Mouse (Mus musculus): ENCODE measurements around the gene Cdc25b. TPM values are rescaled to one million over a fixed set of nuclear protein-coding genes. Genes with fewer than 3 reads are reported as not detected.

The Cdc25b gene
- total and polyA plus RNA-seq, 3 experiments: 12.6 to 34.5 TPM; not detected in 1

DNA sequence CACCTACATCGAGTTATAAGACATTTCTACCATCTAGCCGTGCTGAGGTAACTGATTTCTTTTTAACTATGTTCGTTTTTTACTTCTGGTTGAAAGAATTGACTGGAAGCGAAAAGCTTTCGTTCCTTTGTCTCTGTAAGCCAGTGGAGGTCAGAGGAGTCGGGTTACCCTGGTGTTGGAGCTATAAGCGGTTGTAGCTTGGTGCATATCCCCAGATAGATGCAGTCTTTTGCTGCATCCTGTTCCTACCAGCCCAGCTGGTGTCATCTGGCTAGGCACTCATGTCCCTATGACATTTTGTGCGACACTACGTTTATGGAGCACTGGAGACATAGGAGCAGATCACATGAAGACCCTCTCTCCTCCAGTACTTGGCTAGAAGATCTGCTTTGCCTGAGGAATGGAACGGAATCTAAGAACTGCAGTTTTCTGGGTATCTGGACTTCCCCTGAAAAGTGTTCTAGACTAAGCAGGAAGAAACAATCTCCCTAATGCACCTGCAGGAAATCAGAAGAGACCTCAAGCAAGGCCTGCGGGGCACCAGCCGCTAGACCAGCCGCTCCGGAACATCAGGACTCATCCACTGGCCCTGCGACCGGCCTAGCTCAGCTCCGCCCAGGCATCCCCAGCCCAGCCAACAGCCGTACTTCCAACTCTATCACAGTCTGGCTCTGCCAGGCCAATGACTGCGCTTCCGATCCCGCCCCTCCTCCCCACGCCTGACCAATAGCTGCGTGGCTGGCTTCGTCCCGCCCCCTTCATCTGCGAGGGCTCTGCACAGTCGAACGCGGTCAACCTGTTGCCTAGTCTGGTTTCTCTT is 46.8 kb downstream of the Cdc25b start, which contains the start of gene Mavs (continued):
- 0 out of 2 replicates have a peak, but pooled peaks have one; percentile 15 for TF ChIP-seq ETS1 (IDR thresholded peaks at IDR 0.05; ENCODE audit: low read depth, low read length)
- no peak; the same call in 1 of the 2 replicates for TF ChIP-seq MXI1 (IDR thresholded peaks at IDR 0.05; ENCODE audit: low read depth, low read length)
- TF ChIP-seq BHLHE40 (IDR thresholded peaks at IDR 0.05; ENCODE audit: borderline replicate concordance, low read depth, low read length): no peak
- TF ChIP-seq EP300 (IDR thresholded peaks at IDR 0.05; ENCODE audit: low read depth in 1 of 2, low read length in 2 of 2): no peak
- TF ChIP-seq MAZ (IDR thresholded peaks at IDR 0.05; ENCODE audit: low read depth, low read length): no peak

DNA sequence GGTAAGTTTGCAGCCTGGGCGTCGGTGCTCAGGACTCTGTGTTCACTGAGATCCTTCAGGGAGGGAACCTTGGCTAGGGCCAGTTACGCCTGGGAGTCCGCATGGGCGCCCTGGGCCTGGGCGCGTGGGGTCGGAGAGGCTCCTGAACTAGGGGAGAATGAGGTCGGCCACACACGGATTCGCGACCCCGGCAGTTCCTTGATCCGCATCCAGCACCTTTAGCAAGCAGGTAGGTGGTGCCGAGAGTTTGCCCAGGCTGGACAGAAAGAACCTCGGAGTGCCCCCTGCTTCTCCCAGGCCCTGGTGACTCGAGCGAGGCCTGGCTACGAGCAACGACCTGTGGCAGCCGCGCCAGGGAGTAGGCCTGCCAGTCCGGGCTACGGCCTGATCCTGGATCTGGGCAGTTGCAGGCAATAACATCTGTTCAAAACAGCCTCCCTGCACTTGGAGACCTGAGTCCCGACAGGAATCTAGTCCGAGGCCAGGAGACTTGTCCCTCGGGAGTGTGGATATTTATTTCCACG is 47.4 kb downstream of the Cdc25b start:
- peak overlapping the region; percentile 70 to 75 for H3K4me3 ChIP-seq (ENCODE audit: control insufficient read depth in 1 of 2, insufficient read depth in 1 of 2, low read depth in 2 of 2, low read length in 2 of 2)
- peaks cover 11% of the 10 kb centered on the region for H3K79me2 ChIP-seq (ENCODE audit: control insufficient read depth, insufficient read depth, low read length, poor library complexity)
- H3K36me3 ChIP-seq (ENCODE audit: control insufficient read depth in 1 of 2, insufficient read depth in 2 of 2, low read length in 2 of 2): peaks cover 0 to 22% of the 10 kb centered on the region in 2 experiments; a peak in 3 of 4 replicates
- peak overlapping the region; percentile 80 for H3K9ac ChIP-seq (ENCODE audit: control insufficient read depth, low read depth, low read length, poor library complexity, severe bottlenecking)
- H3K27ac ChIP-seq (ENCODE audit: control insufficient read depth, low read depth, low read length): peak overlapping the region; percentile 64
- no peaks in the 10 kb centered on the region for H3K27me3 ChIP-seq (ENCODE audit: control insufficient read depth in 1 of 2, insufficient read depth in 2 of 2, low read length in 2 of 2)
- peak in 1 of 2 experiments; percentile 90; a peak in 3 of 4 replicates for TF ChIP-seq POLR2A (IDR thresholded peaks at IDR 0.05; ENCODE audit: control insufficient read depth in 1 of 2, insufficient read depth in 1 of 2, low read depth in 1 of 2, low read length in 2 of 2, poor library complexity in 1 of 2)
- no peak for TF ChIP-seq MAFK (IDR thresholded peaks at IDR 0.05; ENCODE audit: borderline replicate concordance, low read depth, low read length)
- TF ChIP-seq USF2 (IDR thresholded peaks at IDR 0.05; ENCODE audit: borderline replicate concordance in 1 of 2, insufficient read depth in 1 of 2, low read depth in 1 of 2, low read length in 2 of 2): no peak
- TF ChIP-seq MXI1 (IDR thresholded peaks at IDR 0.05; ENCODE audit: low read depth, low read length): peak; percentile 58
- TF ChIP-seq MYC (IDR thresholded peaks at IDR 0.05; ENCODE audit: low read depth, low read length): no peak
- no peak for TF ChIP-seq E2F4 (IDR thresholded peaks at IDR 0.05; ENCODE audit: borderline replicate concordance, low read depth, low read length)
- no peak for TF ChIP-seq SMC3 (IDR thresholded peaks at IDR 0.05; ENCODE audit: low read depth, low read length)
- no peak for TF ChIP-seq MAZ (IDR thresholded peaks at IDR 0.05; ENCODE audit: low read depth, low read length)
- TF ChIP-seq SIN3A (IDR thresholded peaks at IDR 0.05; ENCODE audit: low read length): peak; percentile 11; the same call in 1 of the 2 replicates
- 0 out of 2 replicates have a peak, but pooled peaks have one; percentile 8 for TF ChIP-seq CHD2 (IDR thresholded peaks at IDR 0.05; ENCODE audit: low read length)
- no peak for TF ChIP-seq HCFC1 (IDR thresholded peaks at IDR 0.05; ENCODE audit: low read depth, low read length)
- DNase-seq (ENCODE audit: low read depth, low spot score): no peak
- H3K9me3 ChIP-seq (replicated peaks; ENCODE audit: insufficient read depth, low read length): no peaks in the 10 kb centered on the region
- H3K4me1 ChIP-seq (ENCODE audit: control insufficient read depth in 1 of 2, insufficient read depth in 2 of 2, low read length in 2 of 2): peaks cover 8 to 18% of the 10 kb centered on the region in 2 experiments
